Mouse (Mus musculus) liver, embryonic 14.5 days (tissue): ENCODE data around the gene Zfp316. TPM values are rescaled to one million over a fixed set of nuclear protein-coding genes. Genes with fewer than 3 reads are reported as not detected.

Experiments
- ATAC-seq: fragments of 200-750 bp; cut with Nextera tagmentation; 2 replicates; pipeline ENCODE4 v1.8.0; 2017; ENCODE audit warnings: moderate number of reproducible peaks, mild to moderate bottlenecking, moderate library complexity; ENCODE audit not compliant: insufficient read depth
- DNase-seq, 3 experiments: peaks; one replicate each; pipeline ENCODE4 v3.0.0-alpha.2; 2012 to 2013; ENCODE audit warnings: low read depth in 3 of 3, low spot score in 3 of 3
- H3K27ac ChIP-seq: fragments of 300-500 bp; sonication (generic); 2 replicates; pipeline ENCODE4 v1.5.1; 2014; ENCODE audit warnings: moderate library complexity, mild to moderate bottlenecking, control low read depth, inconsistent platforms
- H3K27me3 ChIP-seq: fragments of 300-500 bp; sonication (generic); 2 replicates; pipeline ENCODE4 v1.6.1; 2014; ENCODE audit warnings: mild to moderate bottlenecking, low read length, moderate library complexity; ENCODE audit not compliant: control insufficient read depth, insufficient read depth
- H3K36me3 ChIP-seq: fragments of 300-500 bp; sonication (generic); replicated peaks from 2 replicates; pipeline ENCODE4 v1.6.1; 2014; ENCODE audit warnings: low read depth; ENCODE audit not compliant: control insufficient read depth, insufficient read depth
- H3K4me1 ChIP-seq, 2 experiments: fragments of 200-500 bp in 1 of 2; fragments of 300-500 bp in 1 of 2; sonication (generic) in 1 of 2; replicated peaks; 2 replicates each; pipeline ENCODE4 v1.6.1; 2012 to 2014; ENCODE audit warnings: antibody characterized with exemption in 1 of 2, inconsistent platforms in 1 of 2, low read length in 1 of 2; ENCODE audit not compliant: control insufficient read depth in 2 of 2, insufficient read depth in 2 of 2
- H3K4me2 ChIP-seq: fragments of 300-500 bp; sonication (generic); 2 replicates; pipeline ENCODE4 v1.6.1; 2014; ENCODE audit warnings: low read depth, mild to moderate bottlenecking, control low read depth, moderate library complexity
- H3K4me3 ChIP-seq, 2 experiments: fragments of 200-500 bp in 1 of 2; fragments of 300-500 bp in 1 of 2; sonication (generic) in 1 of 2; 2 replicates each; pipeline ENCODE4 v1.5.1; 2012 to 2014; ENCODE audit warnings: low read depth in 2 of 2, low read length in 2 of 2, mild to moderate bottlenecking in 2 of 2, control low read depth in 1 of 2, inconsistent platforms in 1 of 2, moderate library complexity in 1 of 2; ENCODE audit not compliant: insufficient read depth in 1 of 2
- H3K9ac ChIP-seq: fragments of 300-500 bp; sonication (generic); replicated peaks from 2 replicates; pipeline ENCODE4 v1.6.1; 2014; ENCODE audit warnings: mild to moderate bottlenecking, control low read depth, moderate library complexity
- H3K9me3 ChIP-seq: fragments of 300-500 bp; sonication (generic); 2 replicates; pipeline ENCODE4 v1.6.1; 2016; ENCODE audit warnings: low read length, mixed read lengths; ENCODE audit not compliant: control insufficient read depth
- CTCF ChIP-seq: IDR thresholded peaks from 2 replicates; pipeline ENCODE4 v1.5.1; 2016; ENCODE audit warnings: antibody characterized with exemption, low read depth, control low read depth
- EP300 ChIP-seq: IDR thresholded peaks from 2 replicates; pipeline ENCODE4 v1.6.1; 2016; ENCODE audit warnings: antibody characterized with exemption, low read depth
- WGBS: fragments of 180-500 bp; shearing (Covaris S2); extraction: QIAGEN DNeasy Blood & Tissue Kit; methylation state at CpG from one replicate; pipeline ENCODE4 v1.1.7; 2014; ENCODE audit not compliant: insufficient replicate concordance; 5-methylcytosine and 5-hydroxymethylcytosine counted together
- polyA plus RNA-seq, 2 experiments: library from polyadenylated mRNA; depleted of rRNA in 1 of 2; stranded (reverse) in 1 of 2; unstranded in 1 of 2; fragments of >200 nt; fragmentation: Nextera tagmentation in 1 of 2; extraction: Ambion mirVana in 1 of 2; gene quantifications; 2 replicates each; pipeline versions ENCODE4 v1.2.1 to v1.2.3; 2012 to 2014

Gene Zfp316
- polyA plus RNA-seq, 2 experiments: 0.05 to 0.33 TPM

GRCm38 (mm10) chr5:143222287-143222686 is 47.5 kb downstream of the Zfp316 start:
- TF ChIP-seq EP300 (no peak), CTCF (no peak)
- 59% methylated on average over 1 of the region's 1 CpGs for WGBS

GRCm38 (mm10) chr5:143220996-143221395 is 48.8 kb downstream of the Zfp316 start:
- no peaks in the 10 kb centered on the region for H3K36me3 ChIP-seq
- 59% methylated on average over 5 of the region's 5 CpGs for WGBS
- no peaks in the 10 kb centered on the region for H3K9me3 ChIP-seq
- TF ChIP-seq CTCF (no peak), EP300 (no peak)
- no peak overlapping the region for H3K9ac ChIP-seq
- ATAC-seq (no peak), DNase-seq (no peak)
- H3K27me3 ChIP-seq: no peaks in the 10 kb centered on the region
- no peaks in the 10 kb centered on the region for H3K4me1 ChIP-seq
- no peak overlapping the region for H3K4me3 ChIP-seq
- no peak overlapping the region for H3K4me2 ChIP-seq
- H3K27ac ChIP-seq: no peak overlapping the region

More at GRCm38 (mm10) chr5:143222287-143222686, 47.5 kb downstream of the Zfp316 start:
- Histone ChIP-seq H3K27me3 (no peaks in the 10 kb centered on the region), H3K4me2 (no peak overlapping the region), H3K4me3 (no peak overlapping the region), H3K36me3 (no peaks in the 10 kb centered on the region), H3K27ac (no peak overlapping the region), H3K9me3 (no peaks in the 10 kb centered on the region), H3K4me1 (no peaks in the 10 kb centered on the region), H3K9ac (no peak overlapping the region)
- ATAC-seq (no peak), DNase-seq (no peak)

- Histone ChIP-seq H3K27me3 (no peaks in the 10 kb centered on the region), H3K9me3 (no peaks in the 10 kb centered on the region), H3K36me3 (no peaks in the 10 kb centered on the region), H3K4me2 (no peak overlapping the region), H3K9ac (no peak overlapping the region), H3K4me3 (no peak overlapping the region), H3K27ac (no peak overlapping the region), H3K4me1 (no peaks in the 10 kb centered on the region)
- WGBS: 49% methylated on average over 2 of the region's 2 CpGs
- TF ChIP-seq EP300 (no peak), CTCF (no peak)
- ATAC-seq (no peak), DNase-seq (no peak)
These were observed 56.0 kb downstream of the Zfp316 start for GRCm38 (mm10) chr5:143213832-143214231.

- TF ChIP-seq EP300 (no peak), CTCF (peak; percentile 63)
- no peak overlapping the region for H3K4me3 ChIP-seq
- H3K4me2 ChIP-seq: no peak overlapping the region
- no peaks in the 10 kb centered on the region for H3K27me3 ChIP-seq
- 56% methylated on average over 3 of the region's 3 CpGs for WGBS
- no peak for DNase-seq
- H3K27ac ChIP-seq: no peak overlapping the region
- H3K36me3 ChIP-seq: no peaks in the 10 kb centered on the region
- H3K4me1 ChIP-seq: no peaks in the 10 kb centered on the region
- ATAC-seq: no peak
- no peaks in the 10 kb centered on the region for H3K9me3 ChIP-seq
- no peak overlapping the region for H3K9ac ChIP-seq
These were observed 64.8 kb downstream of the Zfp316 start for GRCm38 (mm10) chr5:143205015-143205414.

Other genes with a start within 250 kb of the Zfp316 start
- gene Rnf216, start 157.0 kb downstream of the Zfp316 start, polyA plus RNA-seq (2012; rRNA removed): 8.7 and 9.7 TPM in 2 replicates
- 10.8 and 12.3 TPM in 2 replicates for gene Rnf216, start 157.0 kb downstream of the Zfp316 start, polyA plus RNA-seq (2014; fragmentation: Nextera tagmentation; extraction: Ambion mirVana)
- gene Olfr718-ps1, start 122.4 kb downstream of the Zfp316 start, polyA plus RNA-seq (2012; rRNA removed): not detected in 2 replicates
- not detected in 2 replicates for gene Olfr718-ps1, start 122.4 kb downstream of the Zfp316 start, polyA plus RNA-seq (2014; fragmentation: Nextera tagmentation; extraction: Ambion mirVana)
- gene Rbak, start 89.2 kb downstream of the Zfp316 start, polyA plus RNA-seq (2012; rRNA removed): 0.97 and 1.8 TPM in 2 replicates
- 0.62 and 1.1 TPM in 2 replicates for gene Rbak, start 89.2 kb downstream of the Zfp316 start, polyA plus RNA-seq (2014; fragmentation: Nextera tagmentation; extraction: Ambion mirVana)
- not detected in 2 replicates for gene Spdye4b, start 89.0 kb downstream of the Zfp316 start, polyA plus RNA-seq (2012; rRNA removed)
- not detected in 2 replicates for gene Spdye4b, start 89.0 kb downstream of the Zfp316 start, polyA plus RNA-seq (2014; fragmentation: Nextera tagmentation; extraction: Ambion mirVana)
- not detected in 2 replicates for gene Spdye4a, start 43.1 kb downstream of the Zfp316 start, polyA plus RNA-seq (2012; rRNA removed)
- not detected in 2 replicates for gene Spdye4a, start 43.1 kb downstream of the Zfp316 start, polyA plus RNA-seq (2014; fragmentation: Nextera tagmentation; extraction: Ambion mirVana)
- gene Zfp12, start 34.9 kb downstream of the Zfp316 start, polyA plus RNA-seq (2012; rRNA removed): 2.3 and 2.6 TPM in 2 replicates
- 1.8 and 2.3 TPM in 2 replicates for gene Zfp12, start 34.9 kb downstream of the Zfp316 start, polyA plus RNA-seq (2014; fragmentation: Nextera tagmentation; extraction: Ambion mirVana)
- 0.10 and 0.11 TPM in 2 replicates for gene Zfp853, start 23.6 kb upstream of the Zfp316 start, polyA plus RNA-seq (2012; rRNA removed)
- gene Zfp853, start 23.6 kb upstream of the Zfp316 start, polyA plus RNA-seq (2014; fragmentation: Nextera tagmentation; extraction: Ambion mirVana): not detected in 2 replicates
- 12.7 and 14.1 TPM in 2 replicates for gene E130309D02Rik, start 45.3 kb upstream of the Zfp316 start, polyA plus RNA-seq (2012; rRNA removed)
- gene E130309D02Rik, start 45.3 kb upstream of the Zfp316 start, polyA plus RNA-seq (2014; fragmentation: Nextera tagmentation; extraction: Ambion mirVana): 13.7 and 17.2 TPM in 2 replicates
- gene Zdhhc4, start 59.2 kb upstream of the Zfp316 start, polyA plus RNA-seq (2012; rRNA removed): 16.4 and 19.3 TPM in 2 replicates
- gene Zdhhc4, start 59.2 kb upstream of the Zfp316 start, polyA plus RNA-seq (2014; fragmentation: Nextera tagmentation; extraction: Ambion mirVana): 24.5 and 25.9 TPM in 2 replicates
- 0.01 and 0.05 TPM in 2 replicates for gene Grid2ip, start 87.3 kb upstream of the Zfp316 start, polyA plus RNA-seq (2012; rRNA removed)
- not detected in 2 replicates for gene Grid2ip, start 87.3 kb upstream of the Zfp316 start, polyA plus RNA-seq (2014; fragmentation: Nextera tagmentation; extraction: Ambion mirVana)
- gene Kdelr2, start 133.8 kb upstream of the Zfp316 start, polyA plus RNA-seq (2012; rRNA removed): 35.3 and 39.9 TPM in 2 replicates
- 134 and 135 TPM in 2 replicates for gene Kdelr2, start 133.8 kb upstream of the Zfp316 start, polyA plus RNA-seq (2014; fragmentation: Nextera tagmentation; extraction: Ambion mirVana)
- gene Daglb, start 194.6 kb upstream of the Zfp316 start, polyA plus RNA-seq (2012; rRNA removed): 4.9 TPM in 2 replicates
- 4.5 and 5.4 TPM in 2 replicates for gene Daglb, start 194.6 kb upstream of the Zfp316 start, polyA plus RNA-seq (2014; fragmentation: Nextera tagmentation; extraction: Ambion mirVana)